Mouse (Mus musculus): Measurements from ENCODE around the gene Calm3.

Gene Calm3

GRCm38 (mm10) chr7:16891641-16892351 lies 32.1 kb downstream of the Calm3 start, which contains the start of gene Gng8:
Gng8 (plus strand) TSS chr7:16891786.
- peak; percentile 83 for DNase-seq (ENCODE audit: low spot score)

GRCm38 (mm10) chr7:16890944-16891343 lies 33.0 kb downstream of the Calm3 start:
- DNase-seq (ENCODE audit: low spot score), result peak; percentile 77

GRCm38 (mm10) chr7:16890536-16890935 lies 33.4 kb downstream of the Calm3 start:
- peak; percentile 32 for DNase-seq (ENCODE audit: low spot score)

GRCm38 (mm10) chr7:16885905-16886304 lies 38.0 kb downstream of the Calm3 start:
- DNase-seq (ENCODE audit: low spot score), result no peak

- no peak for DNase-seq (ENCODE audit: low spot score)
Observed at GRCm38 (mm10) chr7:16885271-16885776, 38.6 kb downstream of the Calm3 start.

GRCm38 (mm10) chr7:16884334-16884733 lies 39.6 kb downstream of the Calm3 start:
- DNase-seq (ENCODE audit: low spot score), result no peak

- no peak for DNase-seq (ENCODE audit: low spot score)
Observed at GRCm38 (mm10) chr7:16883162-16883561, 40.8 kb downstream of the Calm3 start.

GRCm38 (mm10) chr7:16880615-16881014 lies 43.3 kb downstream of the Calm3 start:
- no peak for DNase-seq (ENCODE audit: low spot score)

GRCm38 (mm10) chr7:16879796-16880547 lies 43.9 kb downstream of the Calm3 start:
- DNase-seq (ENCODE audit: low spot score), result no peak

GRCm38 (mm10) chr7:16877717-16878116 lies 46.2 kb downstream of the Calm3 start:
- DNase-seq (ENCODE audit: low spot score), result no peak

GRCm38 (mm10) chr7:16876608-16877007 lies 47.3 kb downstream of the Calm3 start:
- DNase-seq (ENCODE audit: low spot score), result no peak

GRCm38 (mm10) chr7:16876006-16876405 lies 47.9 kb downstream of the Calm3 start:
- DNase-seq (ENCODE audit: low spot score), result no peak

GRCm38 (mm10) chr7:16875326-16875725 lies 48.6 kb downstream of the Calm3 start:
- DNase-seq (ENCODE audit: low spot score), result no peak

GRCm38 (mm10) chr7:16875310-16875325 lies 48.8 kb downstream of the Calm3 start, which contains the start of gene Dact3:
Dact3 (plus strand) TSS chr7:16875317.
- no peak for DNase-seq (ENCODE audit: low spot score)

- DNase-seq (ENCODE audit: low spot score), result peak; percentile 99
Observed at GRCm38 (mm10) chr7:16874756-16875309, 49.1 kb downstream of the Calm3 start.

- peak; percentile 77 for DNase-seq (ENCODE audit: low spot score)
Observed at GRCm38 (mm10) chr7:16874190-16874589, 49.7 kb downstream of the Calm3 start.

- no peak for DNase-seq (ENCODE audit: low spot score)
Observed at GRCm38 (mm10) chr7:16873392-16873791, 50.5 kb downstream of the Calm3 start.

- no peak for DNase-seq (ENCODE audit: low spot score)
Observed at GRCm38 (mm10) chr7:16872478-16872877, 51.4 kb downstream of the Calm3 start.

- peak; percentile 26 for DNase-seq (ENCODE audit: low spot score)
Observed at GRCm38 (mm10) chr7:16871600-16871999, 52.3 kb downstream of the Calm3 start.

- DNase-seq (ENCODE audit: low spot score), result no peak
Observed at GRCm38 (mm10) chr7:16869497-16869896, 54.4 kb downstream of the Calm3 start.

GRCm38 (mm10) chr7:16867488-16867887 lies 56.4 kb downstream of the Calm3 start:
- DNase-seq (ENCODE audit: low spot score), result no peak
